Mouse (Mus musculus) E14TG2a.4 (cell line): Measurements from ENCODE around the gene Usp10.

Experiments
- CTCF ChIP-seq: conservative IDR thresholded peaks from 2 replicates; pipeline ENCODE4 v1.5.1; 2014; ENCODE audit warnings: low read length
- POU5F1 ChIP-seq: IDR thresholded peaks from 2 replicates; pipeline ENCODE4 v1.6.1; 2014; ENCODE audit warnings: low read length, borderline replicate concordance

DNA sequence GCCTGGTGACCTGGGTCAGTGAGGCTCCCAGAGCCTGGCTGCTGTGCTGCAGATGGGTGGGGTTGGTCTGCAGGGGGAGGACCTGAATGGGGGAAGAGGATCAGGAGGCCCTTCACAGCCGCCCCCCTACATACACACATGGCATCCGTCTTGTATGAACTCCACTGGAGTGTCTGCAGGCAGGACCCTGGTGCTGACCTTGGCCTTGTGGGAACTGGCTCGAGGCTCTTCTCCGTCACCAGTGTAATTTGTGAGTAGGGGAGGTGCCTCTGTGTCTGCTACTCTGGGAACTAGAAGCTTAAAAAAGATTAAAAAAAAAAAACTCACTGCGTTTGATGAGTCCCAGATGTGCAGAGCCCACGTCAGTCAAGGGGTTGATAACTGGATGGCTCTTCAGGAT is 84.4 kb downstream of the Usp10 start:
- no peak for TF ChIP-seq CTCF
- TF ChIP-seq POU5F1, result no peak
